Mouse (Mus musculus): ENCODE results near the gene Gstt3. TPM values are rescaled to one million over a fixed set of nuclear protein-coding genes. Genes with fewer than 3 reads are reported as not detected.
A peak's percentile ranks its signal among the peaks of the same experiment; 100 is the strongest.

Gene Gstt3
- polyA plus RNA-seq, 1 experiment from 2014 or later: 6.3 TPM

- Histone ChIP-seq H3K9ac (ENCODE audit: low read depth, low read length) (no peak overlapping the region), H3K36me3 (ENCODE audit: control insufficient read depth, insufficient read depth, low read length) (no peaks in the 10 kb centered on the region), H3K27me3 (replicated peaks; ENCODE audit: control insufficient read depth, insufficient read depth, low read length) (no peaks in the 10 kb centered on the region), H3K4me2 (no peak overlapping the region), H3K27ac (ENCODE audit: low read depth, low read length) (no peak overlapping the region), H3K4me1 (replicated peaks; ENCODE audit: control insufficient read depth, insufficient read depth, low read length) (no peaks in the 10 kb centered on the region), H3K4me3 (ENCODE audit: low read depth, low read length) (no peak overlapping the region), H3K9me3 (ENCODE audit: control insufficient read depth, low read length) (no peaks in the 10 kb centered on the region)
- 83% methylated on average over 5 of the region's 5 CpGs for WGBS
- no peak for DNase-seq (ENCODE audit: low spot score)
- no peak for ATAC-seq (replicated peaks; ENCODE audit: low FRiP score)
These were observed 38.7 kb upstream of the Gstt3 start for GRCm38 (mm10) chr10:75819882-75820281.

GRCm38 (mm10) chr10:75818641-75819040 lies 37.4 kb upstream of the Gstt3 start:
- Histone ChIP-seq H3K4me2 (no peak overlapping the region), H3K36me3 (ENCODE audit: control insufficient read depth, insufficient read depth, low read length) (no peaks in the 10 kb centered on the region), H3K4me1 (replicated peaks; ENCODE audit: control insufficient read depth, insufficient read depth, low read length) (no peaks in the 10 kb centered on the region), H3K4me3 (ENCODE audit: low read depth, low read length) (no peak overlapping the region), H3K9me3 (ENCODE audit: control insufficient read depth, low read length) (no peaks in the 10 kb centered on the region), H3K27ac (ENCODE audit: low read depth, low read length) (no peak overlapping the region), H3K27me3 (replicated peaks; ENCODE audit: control insufficient read depth, insufficient read depth, low read length) (no peaks in the 10 kb centered on the region), H3K9ac (ENCODE audit: low read depth, low read length) (no peak overlapping the region)
- ATAC-seq (replicated peaks; ENCODE audit: low FRiP score): no peak
- DNase-seq (ENCODE audit: low spot score): no peak
- 52% methylated on average over 10 of the region's 10 CpGs for WGBS

- WGBS: 52% methylated on average over 2 of the region's 2 CpGs
These were observed 23.0 kb upstream of the Gstt3 start for GRCm38 (mm10) chr10:75804217-75804616.

GRCm38 (mm10) chr10:75798176-75798696 lies 17.0 kb upstream of the Gstt3 start, which contains the start of gene Gstt1:
TSS of gene Gstt1 (minus strand) at chr10:75798584.
- Histone ChIP-seq H3K4me2 (peak within 1 kb of the TSS; percentile 87), H3K27ac (ENCODE audit: low read depth, low read length) (no peak within 1 kb of the TSS)
- peak; percentile 61 for DNase-seq (ENCODE audit: low spot score)

More at GRCm38 (mm10) chr10:75804217-75804616, 23.0 kb upstream of the Gstt3 start:
- no peaks in the 10 kb centered on the region for H3K36me3 ChIP-seq (ENCODE audit: control insufficient read depth, insufficient read depth, low read length)
- ATAC-seq (replicated peaks; ENCODE audit: low FRiP score): no peak
- H3K27me3 ChIP-seq (replicated peaks; ENCODE audit: control insufficient read depth, insufficient read depth, low read length): no peaks in the 10 kb centered on the region
- H3K9ac ChIP-seq (ENCODE audit: low read depth, low read length): no peak overlapping the region
- no peak overlapping the region for H3K4me3 ChIP-seq (ENCODE audit: low read depth, low read length)
- no peak overlapping the region for H3K4me2 ChIP-seq
- H3K9me3 ChIP-seq (ENCODE audit: control insufficient read depth, low read length): no peaks in the 10 kb centered on the region
- no peak for DNase-seq (ENCODE audit: low spot score)
- no peaks in the 10 kb centered on the region for H3K4me1 ChIP-seq (replicated peaks; ENCODE audit: control insufficient read depth, insufficient read depth, low read length)
- no peak overlapping the region for H3K27ac ChIP-seq (ENCODE audit: low read depth, low read length)

GRCm38 (mm10) chr10:75797619-75798175 lies 16.5 kb upstream of the Gstt3 start:
- 1% methylated on average over 12 of the region's 12 CpGs for WGBS
- peak overlapping the region; percentile 87 for H3K4me2 ChIP-seq
- peak overlapping the region; percentile 56 for H3K9ac ChIP-seq (ENCODE audit: low read depth, low read length)
- H3K9me3 ChIP-seq (ENCODE audit: control insufficient read depth, low read length): no peaks in the 10 kb centered on the region
- no peaks in the 10 kb centered on the region for H3K36me3 ChIP-seq (ENCODE audit: control insufficient read depth, insufficient read depth, low read length)
- ATAC-seq (replicated peaks; ENCODE audit: low FRiP score) (peak; percentile 61), DNase-seq (ENCODE audit: low spot score) (peak; percentile 57)
- no peak overlapping the region for H3K27ac ChIP-seq (ENCODE audit: low read depth, low read length)
- no peaks in the 10 kb centered on the region; the same call in 1 of the 2 replicates for H3K27me3 ChIP-seq (replicated peaks; ENCODE audit: control insufficient read depth, insufficient read depth, low read length)
- H3K4me3 ChIP-seq (ENCODE audit: low read depth, low read length): peak overlapping the region; percentile 48
- 0 out of 2 replicates have a peak, but pooled peaks cover 4% of the 10 kb centered on the region for H3K4me1 ChIP-seq (replicated peaks; ENCODE audit: control insufficient read depth, insufficient read depth, low read length)

More at GRCm38 (mm10) chr10:75798176-75798696, 17.0 kb upstream of the Gstt3 start, which contains the start of gene Gstt1:
- Histone ChIP-seq H3K4me3 (ENCODE audit: low read depth, low read length) (peak within 1 kb of the TSS; percentile 48), H3K4me1 (replicated peaks; ENCODE audit: control insufficient read depth, insufficient read depth, low read length) (0 out of 2 replicates have a peak, but pooled peaks cover 4% of the 10 kb centered on the region), H3K27me3 (replicated peaks; ENCODE audit: control insufficient read depth, insufficient read depth, low read length) (no peaks in the 10 kb centered on the region; the same call in 1 of the 2 replicates), H3K9me3 (ENCODE audit: control insufficient read depth, low read length) (no peaks in the 10 kb centered on the region), H3K36me3 (ENCODE audit: control insufficient read depth, insufficient read depth, low read length) (no peaks in the 10 kb centered on the region), H3K9ac (ENCODE audit: low read depth, low read length) (peak within 1 kb of the TSS; percentile 56)
- WGBS: 4% methylated on average over 18 of the region's 18 CpGs
- ATAC-seq (replicated peaks; ENCODE audit: low FRiP score): peak; percentile 69

- H3K9me3 ChIP-seq (ENCODE audit: control insufficient read depth, low read length): no peaks in the 10 kb centered on the region
- peak overlapping the region; percentile 87 for H3K4me2 ChIP-seq
- DNase-seq (ENCODE audit: low spot score) (no peak), ATAC-seq (replicated peaks; ENCODE audit: low FRiP score) (no peak)
- no peaks in the 10 kb centered on the region; the same call in 1 of the 2 replicates for H3K27me3 ChIP-seq (replicated peaks; ENCODE audit: control insufficient read depth, insufficient read depth, low read length)
- H3K9ac ChIP-seq (ENCODE audit: low read depth, low read length): no peak overlapping the region
- H3K4me3 ChIP-seq (ENCODE audit: low read depth, low read length): peak overlapping the region; percentile 48
- peak overlapping the region; percentile 21; the same call in 1 of the 2 replicates for H3K27ac ChIP-seq (ENCODE audit: low read depth, low read length)
- H3K4me1 ChIP-seq (replicated peaks; ENCODE audit: control insufficient read depth, insufficient read depth, low read length): 0 out of 2 replicates have a peak, but pooled peaks cover 4% of the 10 kb centered on the region
- 0 out of 2 replicates have a peak, but pooled peaks cover 2% of the 10 kb centered on the region for H3K36me3 ChIP-seq (ENCODE audit: control insufficient read depth, insufficient read depth, low read length)
- 42% methylated on average over 11 of the region's 11 CpGs for WGBS
These were observed 15.7 kb upstream of the Gstt3 start for GRCm38 (mm10) chr10:75796731-75797516.

- DNase-seq (ENCODE audit: low spot score) (no peak), ATAC-seq (replicated peaks; ENCODE audit: low FRiP score) (no peak)
- no peak overlapping the region for H3K4me3 ChIP-seq (ENCODE audit: low read depth, low read length)
- H3K4me2 ChIP-seq: peak overlapping the region; percentile 22; the same call in 1 of the 2 replicates
- no peak overlapping the region for H3K27ac ChIP-seq (ENCODE audit: low read depth, low read length)
- H3K36me3 ChIP-seq (ENCODE audit: control insufficient read depth, insufficient read depth, low read length): 0 out of 2 replicates have a peak, but pooled peaks cover 3% of the 10 kb centered on the region
- no peaks in the 10 kb centered on the region; the same call in 1 of the 2 replicates for H3K27me3 ChIP-seq (replicated peaks; ENCODE audit: control insufficient read depth, insufficient read depth, low read length)
- H3K4me1 ChIP-seq (replicated peaks; ENCODE audit: control insufficient read depth, insufficient read depth, low read length): 0 out of 2 replicates have a peak, but pooled peaks cover 7% of the 10 kb centered on the region
- 30% methylated on average over 3 of the region's 3 CpGs for WGBS
- no peak overlapping the region for H3K9ac ChIP-seq (ENCODE audit: low read depth, low read length)
- H3K9me3 ChIP-seq (ENCODE audit: control insufficient read depth, low read length): no peaks in the 10 kb centered on the region
These were observed 13.7 kb upstream of the Gstt3 start for GRCm38 (mm10) chr10:75794880-75795279.

- Histone ChIP-seq H3K4me1 (replicated peaks; ENCODE audit: control insufficient read depth, insufficient read depth, low read length) (0 out of 2 replicates have a peak, but pooled peaks cover 3% of the 10 kb centered on the region), H3K27me3 (replicated peaks; ENCODE audit: control insufficient read depth, insufficient read depth, low read length) (no peaks in the 10 kb centered on the region), H3K27ac (ENCODE audit: low read depth, low read length) (peak overlapping the region; percentile 16; the same call in 1 of the 2 replicates), H3K9ac (ENCODE audit: low read depth, low read length) (no peak overlapping the region; the same call in 1 of the 2 replicates), H3K9me3 (ENCODE audit: control insufficient read depth, low read length) (no peaks in the 10 kb centered on the region), H3K4me3 (ENCODE audit: low read depth, low read length) (no peak overlapping the region), H3K4me2 (no peak overlapping the region), H3K36me3 (ENCODE audit: control insufficient read depth, insufficient read depth, low read length) (0 out of 2 replicates have a peak, but pooled peaks cover 3% of the 10 kb centered on the region)
- ATAC-seq (replicated peaks; ENCODE audit: low FRiP score): no peak
- 21% methylated on average over 7 of the region's 7 CpGs for WGBS
- no peak for DNase-seq (ENCODE audit: low spot score)
These were observed 9.6 kb upstream of the Gstt3 start for GRCm38 (mm10) chr10:75790773-75791172.

Data from liver, embryonic 11.5 days (tissue).